In genomic region chr16:30271223-30271761, GRCm38 (mm10) we compare ENCODE assay signal across 18 mouse cellular contexts. TPM values are rescaled to one million over a fixed set of nuclear protein-coding genes. Genes with fewer than 3 reads are reported as not detected.
DNase-seq lines count a peak whose midpoint lies in the region; ATAC-seq and TF ChIP-seq lines count a peak whose summit lies in the region.
"Had no signal": no experiment of that assay in that cellular context is flagged by ENCODE, and none has a peak within 500 bp of the region (broad histone marks: within the 10 kb centered on the region; RNA-seq: fewer than 3 reads in every experiment).

No protein-coding gene starts in this region.

- TF ChIP-seq POLR2A in heart, adult 2 months (IDR thresholded peaks at IDR 0.05; ENCODE audit: insufficient read depth, low read depth, low read length), result no peak

- H3K79me2 ChIP-seq in heart, adult 2 months (replicated peaks; ENCODE audit: control insufficient read depth, insufficient read depth, low read length), result no peaks in the 10 kb centered on the region

- H3K9ac ChIP-seq in forebrain, embryonic 15.5 days (replicated peaks), result no peak overlapping the region
- no peak overlapping the region for H3K9ac ChIP-seq in lung, embryonic 16.5 days (ENCODE audit: low read length)
- no peak overlapping the region for H3K9ac ChIP-seq in lung, postnatal 0 days (replicated peaks; ENCODE audit: low read depth)
- no peak overlapping the region for H3K9ac ChIP-seq in limb, embryonic 12.5 days (replicated peaks)
- no peak overlapping the region for H3K9ac ChIP-seq in heart, adult 2 months (ENCODE audit: low read depth, low read length)

- H3K4me3 ChIP-seq in forebrain, embryonic 10.5 days, result no peak overlapping the region
- no peak overlapping the region for H3K4me3 ChIP-seq in forebrain, embryonic 15.5 days
- H3K4me3 ChIP-seq in lung, embryonic 16.5 days (ENCODE audit: low read length), result no peak overlapping the region
- H3K4me3 ChIP-seq in lung, postnatal 0 days (ENCODE audit: low read depth, low read length), result no peak overlapping the region
- H3K4me3 ChIP-seq in limb, embryonic 12.5 days (replicated peaks), result no peak overlapping the region
- H3K4me3 ChIP-seq in heart, adult 2 months, result no peak overlapping the region
- H3K4me3 ChIP-seq: hindbrain, embryonic 10.5 days; midbrain, embryonic 10.5 days had no signal

- peak overlapping the region; percentile 70 for H3K27ac ChIP-seq in forebrain, embryonic 10.5 days
- no peak overlapping the region for H3K27ac ChIP-seq in forebrain, embryonic 15.5 days (replicated peaks)
- no peak overlapping the region for H3K27ac ChIP-seq in lung, embryonic 16.5 days (ENCODE audit: low read length)
- H3K27ac ChIP-seq in lung, postnatal 0 days (ENCODE audit: low read length), result no peak overlapping the region
- peak overlapping the region; percentile 81 for H3K27ac ChIP-seq in limb, embryonic 12.5 days
- no peak overlapping the region for H3K27ac ChIP-seq in heart, adult 2 months
- H3K27ac ChIP-seq: hindbrain, embryonic 10.5 days; midbrain, embryonic 10.5 days had no signal

- WGBS in forebrain, embryonic 10.5 days, result 67% methylated on average over 8 of the region's 8 CpGs
- WGBS in forebrain, embryonic 15.5 days, result 59% methylated on average over 8 of the region's 8 CpGs
- 51% methylated on average over 8 of the region's 8 CpGs for WGBS in lung, embryonic 16.5 days
- WGBS in lung, postnatal 0 days, result 56% methylated on average over 8 of the region's 8 CpGs
- WGBS in limb, embryonic 12.5 days, result 36% methylated on average over 8 of the region's 8 CpGs
- WGBS in heart, adult 2 months, result 64% methylated on average over 8 of the region's 8 CpGs

- DNase-seq in forebrain, embryonic 10.5 days (ENCODE audit: extremely low spot score, low spot score), result no peak
- DNase-seq in lung, postnatal 0 days (ENCODE audit: low spot score), result no peak
- DNase-seq in cerebellum, postnatal 4 days (ENCODE audit: low spot score in 2 of 2), result no peak
- DNase-seq in heart, adult 2 months, result no peak
- DNase-seq in layer of hippocampus, postnatal 14 days (ENCODE audit: low spot score in 2 of 2), result no peak
- DNase-seq: adrenal gland, postnatal 10 days; cerebellum, adult 9-11 months; kidney, adult 18-20 months; lung, postnatal 14 days had no signal

- intact Hi-C loops in heart, adult 2 months (cut with DNase I), result no loop called here

- H3K9me3 ChIP-seq in forebrain, embryonic 10.5 days, result no peaks in the 10 kb centered on the region
- H3K9me3 ChIP-seq in forebrain, embryonic 15.5 days, result no peaks in the 10 kb centered on the region
- no peaks in the 10 kb centered on the region for H3K9me3 ChIP-seq in lung, embryonic 16.5 days (ENCODE audit: control insufficient read depth, low read length)
- H3K9me3 ChIP-seq in lung, postnatal 0 days (ENCODE audit: low read length), result no peaks in the 10 kb centered on the region
- H3K9me3 ChIP-seq in limb, embryonic 12.5 days, result no peaks in the 10 kb centered on the region
- H3K9me3 ChIP-seq: hindbrain, embryonic 10.5 days; midbrain, embryonic 10.5 days had no signal

- H3K36me3 ChIP-seq in forebrain, embryonic 10.5 days (replicated peaks), result no peaks in the 10 kb centered on the region
- no peaks in the 10 kb centered on the region for H3K36me3 ChIP-seq in forebrain, embryonic 15.5 days
- H3K36me3 ChIP-seq in lung, embryonic 16.5 days (ENCODE audit: control insufficient read depth, insufficient read depth, low read length), result no peaks in the 10 kb centered on the region
- H3K36me3 ChIP-seq in lung, postnatal 0 days (ENCODE audit: insufficient read depth, low read length), result no peaks in the 10 kb centered on the region
- H3K36me3 ChIP-seq in limb, embryonic 12.5 days, result no peaks in the 10 kb centered on the region
- H3K36me3 ChIP-seq in heart, adult 2 months (ENCODE audit: control insufficient read depth, insufficient read depth, low read length), result no peaks in the 10 kb centered on the region
- H3K36me3 ChIP-seq: hindbrain, embryonic 10.5 days; midbrain, embryonic 10.5 days had no signal

- no peak for TF ChIP-seq EP300 in lung, postnatal 0 days (IDR thresholded peaks at IDR 0.05)
- TF ChIP-seq EP300 in heart, adult 2 months (IDR thresholded peaks at IDR 0.05; ENCODE audit: insufficient read depth, low read depth, low read length), result no peak

- H3K4me2 ChIP-seq in forebrain, embryonic 15.5 days (replicated peaks), result no peak overlapping the region
- no peak overlapping the region for H3K4me2 ChIP-seq in lung, embryonic 16.5 days (ENCODE audit: low read depth, low read length)
- H3K4me2 ChIP-seq in lung, postnatal 0 days (replicated peaks; ENCODE audit: low read depth, low read length), result no peak overlapping the region
- no peak overlapping the region for H3K4me2 ChIP-seq in limb, embryonic 12.5 days
- H3K4me2 ChIP-seq: liver, embryonic 11.5 days had no signal

- H3K27me3 ChIP-seq in forebrain, embryonic 10.5 days (ENCODE audit: poor library complexity, severe bottlenecking), result 0 out of 2 replicates have a peak, but pooled peaks cover 6% of the 10 kb centered on the region
- no peaks in the 10 kb centered on the region for H3K27me3 ChIP-seq in forebrain, embryonic 15.5 days
- no peaks in the 10 kb centered on the region for H3K27me3 ChIP-seq in lung, embryonic 16.5 days (ENCODE audit: control insufficient read depth, insufficient read depth, low read depth, low read length)
- no peaks in the 10 kb centered on the region for H3K27me3 ChIP-seq in lung, postnatal 0 days (replicated peaks; ENCODE audit: insufficient read depth, low read length)
- no peaks in the 10 kb centered on the region for H3K27me3 ChIP-seq in limb, embryonic 12.5 days
- no peaks in the 10 kb centered on the region for H3K27me3 ChIP-seq in heart, adult 2 months (ENCODE audit: control insufficient read depth, insufficient read depth, low read length)

- no peak for TF ChIP-seq CTCF in lung, postnatal 0 days (IDR thresholded peaks at IDR 0.05)
- no peak for TF ChIP-seq CTCF in heart, adult 2 months (IDR thresholded peaks at IDR 0.05)

- H3K4me1 ChIP-seq in forebrain, embryonic 10.5 days, result peaks cover 25% of the 10 kb centered on the region
- peaks cover 14% of the 10 kb centered on the region for H3K4me1 ChIP-seq in forebrain, embryonic 15.5 days
- H3K4me1 ChIP-seq in lung, embryonic 16.5 days (replicated peaks; ENCODE audit: control insufficient read depth, insufficient read depth, low read length), result peaks cover 11% of the 10 kb centered on the region
- no peaks in the 10 kb centered on the region for H3K4me1 ChIP-seq in lung, postnatal 0 days (ENCODE audit: insufficient read depth, low read depth, low read length)
- peaks cover 24% of the 10 kb centered on the region for H3K4me1 ChIP-seq in limb, embryonic 12.5 days (replicated peaks)
- H3K4me1 ChIP-seq in heart, adult 2 months (ENCODE audit: control insufficient read depth, insufficient read depth, low read length), result no peaks in the 10 kb centered on the region

- ATAC-seq in forebrain, embryonic 15.5 days (replicated peaks), result no peak
- 0 out of 2 replicates have a peak, but pooled peaks have one; percentile 11 for ATAC-seq in lung, embryonic 16.5 days (ENCODE audit: low read depth)
- ATAC-seq in lung, postnatal 0 days, result no peak
- no peak for ATAC-seq in limb, embryonic 12.5 days (ENCODE audit: insufficient number of reproducible peaks, insufficient read depth, low FRiP score, low TSS enrichment, low read depth)

RNA-seq across cellular contexts. Expression of gene Cpn2, which starts 4.0 kb away (rescaled TPM):
- not detected in 2 replicates for polyA plus RNA-seq in forebrain, embryonic 10.5 days (2016; fragmentation: Nextera tagmentation; extraction: Ambion mirVana)
- not detected in 2 replicates for polyA plus RNA-seq in forebrain, embryonic 15.5 days (2015; fragmentation: Nextera tagmentation; extraction: Ambion mirVana)
- polyA plus RNA-seq in lung, embryonic 16.5 days (2015; fragmentation: Nextera tagmentation; extraction: Ambion mirVana), result not detected in 2 replicates
- polyA plus RNA-seq in lung, postnatal 0 days (2015; fragmentation: Nextera tagmentation; extraction: Ambion mirVana), result 0.06 and 0.10 TPM in 2 replicates
- polyA plus RNA-seq in limb, embryonic 12.5 days (2016; fragmentation: Nextera tagmentation; extraction: Ambion mirVana), result not detected in 2 replicates
- under 1 TPM; 0.10 to 0.11 TPM for total RNA-seq in heart, adult 2 months (2021)
- polyA plus RNA-seq in heart, adult 2 months (2012; rRNA removed), result 0.64 and 0.88 TPM in 2 replicates
- not detected for total RNA-seq in layer of hippocampus, postnatal 14 days (2021)
- total RNA-seq: left cerebral cortex, adult 18-20 months had no signal
- polyA plus RNA-seq: hindbrain, embryonic 10.5 days; midbrain, embryonic 10.5 days had no signal

RNA-seq across cellular contexts. Expression of gene Lrrc15, which starts 11.8 kb away (rescaled TPM):
- 0.32 and 0.35 TPM in 2 replicates for polyA plus RNA-seq in forebrain, embryonic 10.5 days (2016; fragmentation: Nextera tagmentation; extraction: Ambion mirVana)
- 0.05 and 0.08 TPM in 2 replicates for polyA plus RNA-seq in forebrain, embryonic 15.5 days (2015; fragmentation: Nextera tagmentation; extraction: Ambion mirVana)
- polyA plus RNA-seq in lung, embryonic 16.5 days (2015; fragmentation: Nextera tagmentation; extraction: Ambion mirVana), result 0.13 and 0.20 TPM in 2 replicates
- 1.4 and 2.0 TPM in 2 replicates for polyA plus RNA-seq in lung, postnatal 0 days (2015; fragmentation: Nextera tagmentation; extraction: Ambion mirVana)
- polyA plus RNA-seq in limb, embryonic 12.5 days (2016; fragmentation: Nextera tagmentation; extraction: Ambion mirVana), result 0.84 and 0.90 TPM in 2 replicates
- total RNA-seq in heart, adult 2 months (2021), result under 1 TPM; 0.07 to 0.08 TPM
- 0.06 and 0.09 TPM in 2 replicates for polyA plus RNA-seq in heart, adult 2 months (2012; rRNA removed)
- total RNA-seq in layer of hippocampus, postnatal 14 days (2021), result under 1 TPM; 0.14 to 0.21 TPM
- total RNA-seq: left cerebral cortex, adult 18-20 months; neutrophil, adult 5-6 weeks had no signal

RNA-seq across cellular contexts. Expression of gene Gp5, which starts 39.3 kb away (rescaled TPM):
- 1.4 and 1.5 TPM in 2 replicates for polyA plus RNA-seq in forebrain, embryonic 10.5 days (2016; fragmentation: Nextera tagmentation; extraction: Ambion mirVana)
- polyA plus RNA-seq in forebrain, embryonic 15.5 days (2015; fragmentation: Nextera tagmentation; extraction: Ambion mirVana), result 0.27 and 0.29 TPM in 2 replicates
- 1.8 and 2.0 TPM in 2 replicates for polyA plus RNA-seq in lung, embryonic 16.5 days (2015; fragmentation: Nextera tagmentation; extraction: Ambion mirVana)
- polyA plus RNA-seq in lung, postnatal 0 days (2015; fragmentation: Nextera tagmentation; extraction: Ambion mirVana), result 3.5 and 4.4 TPM in 2 replicates
- polyA plus RNA-seq in limb, embryonic 12.5 days (2016; fragmentation: Nextera tagmentation; extraction: Ambion mirVana), result 1.7 and 2.1 TPM in 2 replicates
- 1 to 10 TPM in 1 of 2 experiments, under 1 TPM in 1; 0.39 to 2.3 TPM for total RNA-seq in heart, adult 2 months (2021)
- 0.61 and 1.5 TPM in 2 replicates for polyA plus RNA-seq in heart, adult 2 months (2012; rRNA removed)
- 1 to 10 TPM; 2.1 to 2.2 TPM for total RNA-seq in layer of hippocampus, postnatal 14 days (2021)
- total RNA-seq: gastrocnemius, adult 18-20 months had no signal

Comparison
In these comparisons a context has a peak if more than half of its experiments do, and no peak if none do; other contexts are left out.
1. H3K27ac ChIP-seq: peak in forebrain, embryonic 10.5 days (single experiment) and limb, embryonic 12.5 days (single experiment); none in forebrain, embryonic 15.5 days (single experiment), lung, embryonic 16.5 days (single experiment), lung, postnatal 0 days (single experiment) and heart, adult 2 months (single experiment).